In genomic region chr19:29566512-29566911, GRCm38 (mm10) we compare ENCODE assay signal across 19 mouse cellular contexts. TPM values are rescaled to one million over a fixed set of nuclear protein-coding genes. Genes with fewer than 3 reads are reported as not detected.
DNase-seq lines count a peak whose midpoint lies in the region; TF ChIP-seq lines count a peak whose summit lies in the region.
"Had no signal": no experiment of that assay in that cellular context is flagged by ENCODE, and none has a peak within 500 bp of the region (broad histone marks: within the 10 kb centered on the region; RNA-seq: fewer than 3 reads in every experiment).

No protein-coding gene starts in this region.

- H3K9ac ChIP-seq in MEL (ENCODE audit: control insufficient read depth, low read depth, low read length, poor library complexity, severe bottlenecking): no peak overlapping the region

- DNase-seq in MEL (ENCODE audit: low read depth, low spot score) (peak; percentile 65), MEL-GATA-1-ER (ENCODE audit: extremely low read depth, low read depth) (peak; percentile 26)
- no peak for DNase-seq in kidney, postnatal 36 days
- DNase-seq in layer of hippocampus, postnatal 14 days (ENCODE audit: low spot score in 2 of 2): no peak
- DNase-seq: adrenal gland, adult 2 months; adrenal gland, adult 8-10 months; adrenal gland, postnatal 10 days; adrenal gland, postnatal 14 days; adrenal gland, postnatal 25 days; adrenal gland, postnatal 36 days; B cell, adult 2 months; cerebellum, adult 11 months; cerebellum, adult 11-12 months; cerebellum, adult 18-20 months; cerebellum, adult 2 months; cerebellum, adult 8-10 months had no signal

- no peaks in the 10 kb centered on the region for H3K79me2 ChIP-seq in MEL (ENCODE audit: control insufficient read depth, insufficient read depth, low read length, poor library complexity)

- H3K9me3 ChIP-seq in MEL (replicated peaks; ENCODE audit: insufficient read depth, low read length): no peaks in the 10 kb centered on the region
- H3K9me3 ChIP-seq: G1E had no signal

- no peak for TF ChIP-seq CTCF in MEL (IDR thresholded peaks at IDR 0.05 in 2 of 3, conservative IDR thresholded peaks at IDR 0.05 in 1 of 3; ENCODE audit: control insufficient read depth in 1 of 3, insufficient read depth in 1 of 3, low read depth in 2 of 3, low read length in 3 of 3, poor library complexity in 1 of 3, severe bottlenecking in 1 of 3)

- no peaks in the 10 kb centered on the region for H3K27me3 ChIP-seq in MEL (ENCODE audit: control insufficient read depth in 1 of 2, insufficient read depth in 2 of 2, low read length in 2 of 2)
- H3K27me3 ChIP-seq: CH12.LX, Patski had no signal

- H3K4me3 ChIP-seq in MEL (ENCODE audit: control insufficient read depth in 1 of 2, insufficient read depth in 1 of 2, low read depth in 2 of 2, low read length in 2 of 2): no peak overlapping the region

- peaks cover 6 to 12% of the 10 kb centered on the region in 2 experiments for H3K4me1 ChIP-seq in MEL (ENCODE audit: control insufficient read depth in 1 of 2, insufficient read depth in 2 of 2, low read length in 2 of 2)

- peaks cover 13 to 39% of the 10 kb centered on the region in 2 experiments for H3K36me3 ChIP-seq in MEL (ENCODE audit: control insufficient read depth in 1 of 2, insufficient read depth in 2 of 2, low read length in 2 of 2)

- TF ChIP-seq POLR2A in MEL (IDR thresholded peaks at IDR 0.05; ENCODE audit: control insufficient read depth in 1 of 2, insufficient read depth in 1 of 2, low read depth in 1 of 2, low read length in 2 of 2, poor library complexity in 1 of 2): no peak

- TF ChIP-seq EP300 in MEL (IDR thresholded peaks at IDR 0.05; ENCODE audit: low read depth in 1 of 2, low read length in 2 of 2): peak; percentile 86 to 87

- TF ChIP-seq RAD21 in MEL (IDR thresholded peaks at IDR 0.05; ENCODE audit: low read depth, low read length): no peak

- no peak overlapping the region for H3K27ac ChIP-seq in MEL (ENCODE audit: control insufficient read depth, low read depth, low read length)

TF ChIP-seq in MEL, 35 proteins besides CTCF, POLR2A, EP300 and RAD21:
- no peak for TF ChIP-seq SIN3A (IDR thresholded peaks at IDR 0.05; ENCODE audit: low read length)
- TF ChIP-seq SMC3 (IDR thresholded peaks at IDR 0.05; ENCODE audit: low read depth, low read length): no peak
- no peak for TF ChIP-seq HCFC1 (IDR thresholded peaks at IDR 0.05; ENCODE audit: low read depth, low read length)
- peak; percentile 88 for TF ChIP-seq GATA1 (IDR thresholded peaks at IDR 0.05; ENCODE audit: low read depth, low read length)
- TF ChIP-seq KAT2A (conservative IDR thresholded peaks at IDR 0.05; ENCODE audit: low read depth, low read length): no peak
- TF ChIP-seq MXI1 (IDR thresholded peaks at IDR 0.05; ENCODE audit: low read depth, low read length): no peak
- TF ChIP-seq TCF12 (IDR thresholded peaks at IDR 0.05; ENCODE audit: low read depth, low read length): peak; percentile 62
- TF ChIP-seq MEF2A (IDR thresholded peaks at IDR 0.05; ENCODE audit: extremely low read depth, insufficient replicate concordance, low read depth, low read length, poor library complexity, severe bottlenecking): no peak
- TF ChIP-seq GABPA (IDR thresholded peaks at IDR 0.05; ENCODE audit: low read depth, low read length): no peak
- no peak for TF ChIP-seq NELFE (IDR thresholded peaks at IDR 0.05; ENCODE audit: low read depth, low read length)
- TF ChIP-seq NRF1 (IDR thresholded peaks at IDR 0.05; ENCODE audit: insufficient read depth, low read depth, low read length, poor library complexity, severe bottlenecking): no peak
- no peak for TF ChIP-seq TBP (IDR thresholded peaks at IDR 0.05; ENCODE audit: low read depth, low read length)
- TF ChIP-seq JUND (IDR thresholded peaks at IDR 0.05; ENCODE audit: low read depth, low read length): no peak
- no peak for TF ChIP-seq MAX (IDR thresholded peaks at IDR 0.05; ENCODE audit: low read length)
- no peak for TF ChIP-seq USF2 (IDR thresholded peaks at IDR 0.05; ENCODE audit: borderline replicate concordance in 1 of 2, insufficient read depth in 1 of 2, low read depth in 1 of 2, low read length in 2 of 2)
- no peak for TF ChIP-seq POLR2AphosphoS2 (IDR thresholded peaks at IDR 0.05; ENCODE audit: low read length)
- TF ChIP-seq MYC (IDR thresholded peaks at IDR 0.05; ENCODE audit: low read depth, low read length): 0 out of 2 replicates have a peak, but pooled peaks have one; percentile 30
- TF ChIP-seq BHLHE40 (IDR thresholded peaks at IDR 0.05; ENCODE audit: borderline replicate concordance, low read depth, low read length): no peak
- TF ChIP-seq ELF1 (IDR thresholded peaks at IDR 0.05; ENCODE audit: low read depth, low read length): no peak
- TF ChIP-seq TAL1 (IDR thresholded peaks at IDR 0.05; ENCODE audit: low read length): no peak
- no peak for TF ChIP-seq ZMIZ1 (IDR thresholded peaks at IDR 0.05; ENCODE audit: low read depth, low read length)
- no peak for TF ChIP-seq MYB (IDR thresholded peaks at IDR 0.05; ENCODE audit: low read depth, low read length)
- 0 out of 2 replicates have a peak, but pooled peaks have one; percentile 13 for TF ChIP-seq ETS1 (IDR thresholded peaks at IDR 0.05; ENCODE audit: low read depth, low read length)
- TF ChIP-seq ZKSCAN1 (IDR thresholded peaks at IDR 0.05; ENCODE audit: low read depth, low read length): no peak
- no peak for TF ChIP-seq USF1 (IDR thresholded peaks at IDR 0.05; ENCODE audit: low read depth, low read length)
- peak; percentile 84 for TF ChIP-seq RCOR1 (IDR thresholded peaks at IDR 0.05; ENCODE audit: low read depth, low read length)
- TF ChIP-seq POLR2AphosphoS5 (IDR thresholded peaks at IDR 0.05; ENCODE audit: borderline replicate concordance, low read depth, low read length): no peak

RNA-seq across cellular contexts. Expression of gene Ric1, which starts 44.4 kb away (rescaled TPM):
- total RNA-seq in MEL (2012; rRNA removed): 41.0 and 43.8 TPM in 2 replicates
- 10 to 100 TPM; 54.2 to 77.2 TPM for polyA plus RNA-seq in MEL (2012; ENCODE audit: insufficient read depth in 1 of 2, insufficient read length in 2 of 2, low read depth in 1 of 2, low replicate concordance in 2 of 2, missing spikeins in 1 of 2)
- total RNA-seq in layer of hippocampus, postnatal 14 days (2021): 10 to 100 TPM; 45.4 to 46.1 TPM

Comparison
In these comparisons a context has a peak if more than half of its experiments do, and no peak if none do; other contexts are left out.
1. DNase-seq: peak in MEL (single experiment) and MEL-GATA-1-ER (single experiment); none in kidney, postnatal 36 days (0 of 2) and layer of hippocampus, postnatal 14 days (0 of 2).